Mouse (Mus musculus): ENCODE measurements around the gene Srrm1.

DNA sequence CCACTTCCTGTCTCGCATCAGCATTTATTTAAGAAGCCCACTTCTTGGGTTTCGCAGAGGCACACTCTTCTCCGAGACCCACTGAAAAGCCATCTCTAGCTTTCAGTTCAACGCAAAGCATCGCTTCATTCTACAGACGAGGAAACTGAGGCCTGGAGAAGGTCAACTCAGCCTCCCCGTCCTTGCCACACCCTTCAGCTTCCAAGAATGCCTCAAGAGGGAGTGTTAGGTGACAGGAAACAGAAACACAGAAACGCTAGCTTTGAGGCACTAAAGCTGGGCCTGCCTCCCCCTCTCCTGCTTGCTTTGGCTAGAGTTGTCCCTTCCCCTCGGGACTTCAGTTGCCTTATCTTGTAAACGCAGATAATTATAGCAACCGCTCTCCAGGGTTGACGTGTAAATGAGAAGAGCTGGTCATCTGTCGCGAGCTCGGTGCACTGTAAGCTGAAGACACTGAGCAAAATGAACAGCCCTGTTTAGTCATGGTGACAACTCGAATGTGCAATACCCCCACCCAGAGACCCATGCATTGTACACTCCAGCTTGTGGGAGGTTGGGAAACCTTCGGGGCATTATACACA, 39.9 kb downstream of the Srrm1 start:
- TF ChIP-seq CTCF (conservative IDR thresholded peaks at IDR 0.05; ENCODE audit: insufficient read depth, insufficient read length, low read depth, low read length) (no peak), POLR2A (IDR thresholded peaks at IDR 0.05; ENCODE audit: low read depth, low read length) (no peak)

Data from kidney, adult 2 months (tissue).